Mouse (Mus musculus): ENCODE measurements around the gene Rai14. TPM values are rescaled to one million over a fixed set of nuclear protein-coding genes. Genes with fewer than 3 reads are reported as not detected.

Gene Rai14
- polyA plus RNA-seq, 1 experiment from 2014 or later, result 23.2 TPM

GRCm38 (mm10) chr15:10579159-10579558 lies 135.3 kb downstream of the Rai14 start:
- H3K27me3 ChIP-seq (ENCODE audit: control insufficient read depth, insufficient read depth, low read length), result no peaks in the 10 kb centered on the region
- ATAC-seq (ENCODE audit: insufficient number of reproducible peaks, insufficient read depth, low FRiP score, low read depth), result no peak
- H3K4me3 ChIP-seq (ENCODE audit: low read depth, low read length), result no peak overlapping the region
- H3K27ac ChIP-seq (ENCODE audit: low read length), result no peak overlapping the region
- no peak overlapping the region for H3K9ac ChIP-seq (replicated peaks; ENCODE audit: low read depth, low read length)
- H3K9me3 ChIP-seq (ENCODE audit: control insufficient read depth, low read depth, low read length), result no peaks in the 10 kb centered on the region
- H3K4me2 ChIP-seq (replicated peaks; ENCODE audit: low read depth, low read length), result no peak overlapping the region
- H3K4me1 ChIP-seq (ENCODE audit: control insufficient read depth, insufficient read depth, low read length), result no peaks in the 10 kb centered on the region
- H3K36me3 ChIP-seq (ENCODE audit: control insufficient read depth, insufficient read depth, low read length), result peaks cover 17% of the 10 kb centered on the region
- 89% methylated on average over 3 of the region's 3 CpGs for WGBS

- WGBS, result 77% methylated on average over 7 of the region's 7 CpGs
- Histone ChIP-seq H3K27me3 (ENCODE audit: control insufficient read depth, insufficient read depth, low read length) (no peaks in the 10 kb centered on the region), H3K4me1 (ENCODE audit: control insufficient read depth, insufficient read depth, low read length) (no peaks in the 10 kb centered on the region), H3K4me3 (ENCODE audit: low read depth, low read length) (no peak overlapping the region), H3K9ac (replicated peaks; ENCODE audit: low read depth, low read length) (no peak overlapping the region), H3K36me3 (ENCODE audit: control insufficient read depth, insufficient read depth, low read length) (peaks cover 18% of the 10 kb centered on the region; the same call in 1 of the 2 replicates), H3K27ac (ENCODE audit: low read length) (no peak overlapping the region), H3K9me3 (ENCODE audit: control insufficient read depth, low read depth, low read length) (no peaks in the 10 kb centered on the region), H3K4me2 (replicated peaks; ENCODE audit: low read depth, low read length) (no peak overlapping the region)
- no peak for ATAC-seq (ENCODE audit: insufficient number of reproducible peaks, insufficient read depth, low FRiP score, low read depth)
Measured at GRCm38 (mm10) chr15:10566486-10566885, 147.9 kb downstream of the Rai14 start.

- H3K4me2 ChIP-seq (replicated peaks; ENCODE audit: low read depth, low read length), result no peak overlapping the region
- H3K27me3 ChIP-seq (ENCODE audit: control insufficient read depth, insufficient read depth, low read length), result no peaks in the 10 kb centered on the region
- H3K9ac ChIP-seq (replicated peaks; ENCODE audit: low read depth, low read length), result no peak overlapping the region
- no peak for ATAC-seq (ENCODE audit: insufficient number of reproducible peaks, insufficient read depth, low FRiP score, low read depth)
- no peak overlapping the region for H3K4me3 ChIP-seq (ENCODE audit: low read depth, low read length)
- H3K27ac ChIP-seq (ENCODE audit: low read length), result no peak overlapping the region
- no peaks in the 10 kb centered on the region for H3K4me1 ChIP-seq (ENCODE audit: control insufficient read depth, insufficient read depth, low read length)
- WGBS, result 43% methylated on average over 1 of the region's 1 CpGs
- no peaks in the 10 kb centered on the region for H3K9me3 ChIP-seq (ENCODE audit: control insufficient read depth, low read depth, low read length)
- H3K36me3 ChIP-seq (ENCODE audit: control insufficient read depth, insufficient read depth, low read length), result peaks cover 8% of the 10 kb centered on the region; the same call in 1 of the 2 replicates
Measured at GRCm38 (mm10) chr15:10564201-10564600, 150.2 kb downstream of the Rai14 start.

- no peak overlapping the region for H3K4me3 ChIP-seq (ENCODE audit: low read depth, low read length)
- H3K36me3 ChIP-seq (ENCODE audit: control insufficient read depth, insufficient read depth, low read length), result no peaks in the 10 kb centered on the region
- no peaks in the 10 kb centered on the region for H3K9me3 ChIP-seq (ENCODE audit: control insufficient read depth, low read depth, low read length)
- H3K4me1 ChIP-seq (ENCODE audit: control insufficient read depth, insufficient read depth, low read length), result no peaks in the 10 kb centered on the region
- no peak overlapping the region for H3K4me2 ChIP-seq (replicated peaks; ENCODE audit: low read depth, low read length)
- H3K27me3 ChIP-seq (ENCODE audit: control insufficient read depth, insufficient read depth, low read length), result no peaks in the 10 kb centered on the region
- ATAC-seq (ENCODE audit: insufficient number of reproducible peaks, insufficient read depth, low FRiP score, low read depth), result no peak
- no peak overlapping the region for H3K9ac ChIP-seq (replicated peaks; ENCODE audit: low read depth, low read length)
- no peak overlapping the region for H3K27ac ChIP-seq (ENCODE audit: low read length)
Measured at GRCm38 (mm10) chr15:10562281-10562680, 152.1 kb downstream of the Rai14 start.

GRCm38 (mm10) chr15:10560005-10560404 lies 154.4 kb downstream of the Rai14 start:
- H3K4me1 ChIP-seq (ENCODE audit: control insufficient read depth, insufficient read depth, low read length), result no peaks in the 10 kb centered on the region
- no peak for ATAC-seq (ENCODE audit: insufficient number of reproducible peaks, insufficient read depth, low FRiP score, low read depth)
- H3K9me3 ChIP-seq (ENCODE audit: control insufficient read depth, low read depth, low read length), result no peaks in the 10 kb centered on the region
- no peak overlapping the region for H3K9ac ChIP-seq (replicated peaks; ENCODE audit: low read depth, low read length)
- WGBS, result 94% methylated on average over 7 of the region's 7 CpGs
- H3K36me3 ChIP-seq (ENCODE audit: control insufficient read depth, insufficient read depth, low read length), result no peaks in the 10 kb centered on the region
- no peaks in the 10 kb centered on the region for H3K27me3 ChIP-seq (ENCODE audit: control insufficient read depth, insufficient read depth, low read length)
- no peak overlapping the region for H3K27ac ChIP-seq (ENCODE audit: low read length)
- H3K4me3 ChIP-seq (ENCODE audit: low read depth, low read length), result no peak overlapping the region
- no peak overlapping the region for H3K4me2 ChIP-seq (replicated peaks; ENCODE audit: low read depth, low read length)

- Histone ChIP-seq H3K4me3 (ENCODE audit: low read depth, low read length) (no peak within 1 kb of the TSS), H3K9me3 (ENCODE audit: control insufficient read depth, low read depth, low read length) (no peaks in the 10 kb centered on the region), H3K9ac (replicated peaks; ENCODE audit: low read depth, low read length) (no peak within 1 kb of the TSS), H3K36me3 (ENCODE audit: control insufficient read depth, insufficient read depth, low read length) (no peaks in the 10 kb centered on the region), H3K4me1 (ENCODE audit: control insufficient read depth, insufficient read depth, low read length) (no peaks in the 10 kb centered on the region), H3K27me3 (ENCODE audit: control insufficient read depth, insufficient read depth, low read length) (no peaks in the 10 kb centered on the region), H3K4me2 (replicated peaks; ENCODE audit: low read depth, low read length) (no peak within 1 kb of the TSS), H3K27ac (ENCODE audit: low read length) (no peak within 1 kb of the TSS)
- ATAC-seq (ENCODE audit: insufficient number of reproducible peaks, insufficient read depth, low FRiP score, low read depth), result no peak
- WGBS, result 86% methylated on average over 13 of the region's 13 CpGs
Measured at GRCm38 (mm10) chr15:10558465-10558864, 156.0 kb downstream of the Rai14 start, which contains the start of gene Ttc23l. Gene Ttc23l, minus strand, starts transcription at chr15:10558668.

GRCm38 (mm10) chr15:10554336-10554735 lies 160.1 kb downstream of the Rai14 start:
- H3K36me3 ChIP-seq (ENCODE audit: control insufficient read depth, insufficient read depth, low read length), result no peaks in the 10 kb centered on the region
- H3K4me1 ChIP-seq (ENCODE audit: control insufficient read depth, insufficient read depth, low read length), result no peaks in the 10 kb centered on the region
- no peak overlapping the region for H3K9ac ChIP-seq (replicated peaks; ENCODE audit: low read depth, low read length)
- H3K27me3 ChIP-seq (ENCODE audit: control insufficient read depth, insufficient read depth, low read length), result no peaks in the 10 kb centered on the region
- no peak for ATAC-seq (ENCODE audit: insufficient number of reproducible peaks, insufficient read depth, low FRiP score, low read depth)
- no peak overlapping the region for H3K4me2 ChIP-seq (replicated peaks; ENCODE audit: low read depth, low read length)
- H3K4me3 ChIP-seq (ENCODE audit: low read depth, low read length), result no peak overlapping the region
- no peaks in the 10 kb centered on the region for H3K9me3 ChIP-seq (ENCODE audit: control insufficient read depth, low read depth, low read length)
- H3K27ac ChIP-seq (ENCODE audit: low read length), result no peak overlapping the region

- WGBS, result 72% methylated on average over 16 of the region's 16 CpGs
- Histone ChIP-seq H3K9me3 (ENCODE audit: control insufficient read depth, low read depth, low read length) (no peaks in the 10 kb centered on the region), H3K27me3 (ENCODE audit: control insufficient read depth, insufficient read depth, low read length) (no peaks in the 10 kb centered on the region), H3K36me3 (ENCODE audit: control insufficient read depth, insufficient read depth, low read length) (no peaks in the 10 kb centered on the region), H3K27ac (ENCODE audit: low read length) (no peak overlapping the region), H3K4me3 (ENCODE audit: low read depth, low read length) (no peak overlapping the region), H3K4me2 (replicated peaks; ENCODE audit: low read depth, low read length) (no peak overlapping the region), H3K9ac (replicated peaks; ENCODE audit: low read depth, low read length) (no peak overlapping the region), H3K4me1 (ENCODE audit: control insufficient read depth, insufficient read depth, low read length) (no peaks in the 10 kb centered on the region)
- ATAC-seq (ENCODE audit: insufficient number of reproducible peaks, insufficient read depth, low FRiP score, low read depth), result no peak
Measured at GRCm38 (mm10) chr15:10540271-10541088, 173.9 kb downstream of the Rai14 start.

GRCm38 (mm10) chr15:10535969-10536368 lies 178.5 kb downstream of the Rai14 start:
- no peaks in the 10 kb centered on the region for H3K27me3 ChIP-seq (ENCODE audit: control insufficient read depth, insufficient read depth, low read length)
- H3K9me3 ChIP-seq (ENCODE audit: control insufficient read depth, low read depth, low read length), result no peaks in the 10 kb centered on the region
- no peak for ATAC-seq (ENCODE audit: insufficient number of reproducible peaks, insufficient read depth, low FRiP score, low read depth)
- H3K4me1 ChIP-seq (ENCODE audit: control insufficient read depth, insufficient read depth, low read length), result no peaks in the 10 kb centered on the region
- no peak overlapping the region for H3K4me3 ChIP-seq (ENCODE audit: low read depth, low read length)
- H3K36me3 ChIP-seq (ENCODE audit: control insufficient read depth, insufficient read depth, low read length), result no peaks in the 10 kb centered on the region
- no peak overlapping the region for H3K27ac ChIP-seq (ENCODE audit: low read length)
- H3K4me2 ChIP-seq (replicated peaks; ENCODE audit: low read depth, low read length), result no peak overlapping the region
- 88% methylated on average over 7 of the region's 7 CpGs for WGBS
- no peak overlapping the region for H3K9ac ChIP-seq (replicated peaks; ENCODE audit: low read depth, low read length)

Data from stomach, embryonic 14.5 days (tissue).